Mouse (Mus musculus) heart, embryonic 16.5 days (tissue): ENCODE measurements at regions not wholly inside any gene's neighbourhood (a gene's known extent, or its start where the extent isn't known, plus 50 kb on each side); places are given as distances from the start of the nearest gene placed in this dataset.

Source experiments
- ATAC-seq: fragments of 200-750 bp; cut with Nextera tagmentation; replicated peaks from 2 replicates; pipeline ENCODE4 v1.8.0; 2017; ENCODE audit warnings: moderate number of reproducible peaks; ENCODE audit not compliant: insufficient read depth, low FRiP score; ENCODE audit errors: extremely low read depth
- H3K27ac ChIP-seq: fragments of 300-500 bp; sonication (generic); 2 replicates; pipeline ENCODE4 v1.5.1; 2014; ENCODE audit warnings: mild to moderate bottlenecking, low read length, control low read depth, moderate library complexity
- H3K27me3 ChIP-seq: fragments of 300-500 bp; sonication (generic); 2 replicates; pipeline ENCODE4 v1.6.1; 2014; ENCODE audit warnings: low read length, mixed read lengths; ENCODE audit not compliant: control insufficient read depth, insufficient read depth
- H3K36me3 ChIP-seq: fragments of 300-500 bp; sonication (generic); 2 replicates; pipeline ENCODE4 v1.6.1; 2014; ENCODE audit not compliant: control insufficient read depth, insufficient read depth
- H3K4me1 ChIP-seq: fragments of 300-500 bp; sonication (generic); 2 replicates; pipeline ENCODE4 v1.6.1; 2014; ENCODE audit warnings: low read length, mixed read lengths; ENCODE audit not compliant: control insufficient read depth, insufficient read depth
- H3K4me2 ChIP-seq: fragments of 300-500 bp; sonication (generic); 2 replicates; pipeline ENCODE4 v1.6.1; 2014; ENCODE audit warnings: low read depth, mild to moderate bottlenecking, control low read depth, low read length
- H3K4me3 ChIP-seq: fragments of 300-500 bp; sonication (generic); 2 replicates; pipeline ENCODE4 v1.5.1; 2014; ENCODE audit warnings: mild to moderate bottlenecking, control low read depth, low read length
- H3K9ac ChIP-seq: fragments of 300-500 bp; sonication (generic); 2 replicates; pipeline ENCODE4 v1.6.1; 2014; ENCODE audit warnings: low read length, control low read depth
- H3K9me3 ChIP-seq: fragments of 300-500 bp; sonication (generic); replicated peaks from 2 replicates; pipeline ENCODE4 v1.6.1; 2016; ENCODE audit warnings: low read length; ENCODE audit not compliant: control insufficient read depth
- WGBS: fragments of 180-500 bp; shearing (Covaris S2); extraction: QIAGEN DNeasy Blood & Tissue Kit; methylation state at CpG from one replicate; pipeline ENCODE4 v1.1.7; 2014; 5-methylcytosine and 5-hydroxymethylcytosine counted together

DNA sequence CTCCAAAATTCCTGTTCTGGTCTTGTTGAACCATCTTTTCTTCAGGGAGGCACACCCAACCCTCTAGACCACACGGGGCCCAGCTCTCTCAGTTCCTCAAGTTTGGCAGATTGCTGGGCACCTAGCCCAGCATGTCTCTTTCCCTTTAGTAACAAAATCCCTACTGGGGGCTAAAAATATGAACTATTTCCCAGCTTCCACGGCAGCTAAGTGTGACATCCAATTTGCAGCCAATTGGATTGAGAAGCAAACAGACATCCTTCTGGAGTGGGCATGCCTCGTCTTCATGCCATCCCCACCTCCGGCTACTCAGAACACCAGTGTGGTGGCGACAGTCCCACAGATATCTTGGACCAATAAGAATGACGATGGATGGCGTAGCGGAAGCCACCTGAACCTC is 240.1 kb downstream of the Mroh4 start:
- Histone ChIP-seq H3K27ac (no peak overlapping the region), H3K4me2 (no peak overlapping the region), H3K4me3 (no peak overlapping the region), H3K27me3 (no peaks in the 10 kb centered on the region), H3K9ac (no peak overlapping the region), H3K36me3 (no peaks in the 10 kb centered on the region), H3K4me1 (no peaks in the 10 kb centered on the region), H3K9me3 (no peaks in the 10 kb centered on the region)
- ATAC-seq = no peak
- WGBS = 77% methylated on average over 8 of the region's 8 CpGs

DNA sequence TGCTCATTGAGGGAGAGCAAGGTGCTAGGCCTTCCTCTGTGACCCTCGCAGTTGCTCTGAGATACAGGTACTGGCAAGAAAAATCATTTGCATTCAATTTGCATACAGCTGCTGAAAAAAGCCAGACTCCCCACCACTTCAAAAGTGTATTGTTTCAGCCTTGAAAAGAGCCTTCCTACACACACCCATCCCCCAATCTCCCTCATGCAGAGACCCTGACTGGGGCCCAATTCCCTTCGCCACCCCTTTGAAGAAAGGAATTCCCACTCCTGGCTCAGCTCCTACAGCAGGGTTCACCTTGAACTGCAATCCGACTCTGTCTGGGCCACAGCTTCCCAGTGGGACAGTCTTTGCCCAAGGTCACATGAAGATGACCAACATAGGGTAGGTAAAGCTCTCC is 248.6 kb downstream of the Mroh4 start:
- WGBS = 19% methylated on average over 3 of the region's 3 CpGs
- H3K4me3 ChIP-seq = no peak overlapping the region
- no peak for ATAC-seq
- no peak overlapping the region for H3K27ac ChIP-seq
- no peaks in the 10 kb centered on the region for H3K4me1 ChIP-seq
- no peaks in the 10 kb centered on the region for H3K9me3 ChIP-seq
- H3K4me2 ChIP-seq = no peak overlapping the region
- H3K36me3 ChIP-seq = no peaks in the 10 kb centered on the region
- H3K27me3 ChIP-seq = no peaks in the 10 kb centered on the region
- no peak overlapping the region for H3K9ac ChIP-seq

DNA sequence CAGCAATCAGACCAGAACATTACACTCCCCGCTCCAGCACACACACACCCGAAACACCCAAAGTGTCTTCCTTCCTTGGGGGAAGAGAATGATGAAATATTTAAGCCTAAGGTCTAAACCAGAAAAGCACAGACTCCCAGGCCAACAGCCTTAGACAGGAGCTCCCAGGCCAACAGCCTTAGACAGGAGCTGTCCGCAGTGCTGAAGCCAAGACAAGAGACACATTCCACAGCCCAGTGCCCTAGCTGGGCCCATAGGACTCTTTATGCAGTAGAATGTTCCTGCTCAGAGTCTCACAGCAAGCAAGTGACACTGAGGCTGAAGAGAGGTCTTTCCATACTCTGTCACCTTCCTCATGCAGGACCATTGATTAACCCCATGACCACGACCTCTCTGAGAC is 253.6 kb downstream of the Mroh4 start:
- no peaks in the 10 kb centered on the region for H3K36me3 ChIP-seq
- H3K4me2 ChIP-seq = no peak overlapping the region
- no peak overlapping the region for H3K27ac ChIP-seq
- H3K27me3 ChIP-seq = no peaks in the 10 kb centered on the region
- H3K9me3 ChIP-seq = no peaks in the 10 kb centered on the region
- ATAC-seq = no peak
- 57% methylated on average over 4 of the region's 4 CpGs for WGBS
- H3K9ac ChIP-seq = no peak overlapping the region
- no peak overlapping the region for H3K4me3 ChIP-seq
- no peaks in the 10 kb centered on the region for H3K4me1 ChIP-seq

DNA sequence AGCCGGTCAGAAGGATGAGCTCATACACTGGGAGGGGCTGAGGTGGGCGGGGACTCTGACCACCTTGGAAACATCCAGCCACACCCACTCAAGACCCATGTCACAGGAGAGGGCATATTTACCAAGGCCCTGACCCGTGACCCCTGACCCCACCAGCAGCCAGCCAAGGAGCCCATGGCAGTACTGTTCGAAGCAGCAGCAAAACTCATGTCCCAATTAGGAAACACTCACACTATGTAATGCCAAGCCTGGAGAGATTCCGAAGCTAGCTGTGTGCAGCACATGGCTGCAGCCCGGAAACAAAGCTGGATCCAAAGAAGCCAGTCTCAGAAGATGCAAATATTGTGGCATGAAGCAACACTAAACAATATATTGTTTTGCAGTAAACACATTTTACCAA is 256.8 kb downstream of the Mroh4 start:
- H3K9me3 ChIP-seq = no peaks in the 10 kb centered on the region
- no peaks in the 10 kb centered on the region for H3K36me3 ChIP-seq
- ATAC-seq = no peak
- no peak overlapping the region for H3K9ac ChIP-seq
- H3K4me3 ChIP-seq = no peak overlapping the region
- H3K27me3 ChIP-seq = no peaks in the 10 kb centered on the region
- H3K4me2 ChIP-seq = no peak overlapping the region
- no peaks in the 10 kb centered on the region for H3K4me1 ChIP-seq
- no peak overlapping the region for H3K27ac ChIP-seq
- WGBS = 75% methylated on average over 6 of the region's 6 CpGs

DNA sequence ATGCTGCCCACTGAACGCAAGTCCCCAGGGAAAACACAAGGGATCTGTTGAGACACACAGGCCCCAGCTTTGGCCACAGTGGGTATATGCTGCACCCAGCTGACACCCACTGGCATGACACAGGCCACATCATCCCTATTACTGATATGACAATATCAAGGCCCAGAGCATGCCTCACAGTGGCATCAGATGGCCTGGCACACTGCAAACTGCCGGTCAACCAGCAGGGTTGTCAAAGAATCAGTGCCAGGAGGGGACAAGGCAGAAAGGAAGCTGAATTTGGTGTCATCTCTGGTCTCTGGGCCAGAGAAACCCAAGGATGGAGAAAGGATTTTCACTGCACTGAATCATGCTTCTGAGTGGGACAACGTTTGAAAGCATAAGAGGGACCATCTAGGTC is 266.7 kb downstream of the Mroh4 start:
- Histone ChIP-seq H3K4me2 (no peak overlapping the region), H3K9me3 (no peaks in the 10 kb centered on the region), H3K4me1 (no peaks in the 10 kb centered on the region), H3K36me3 (no peaks in the 10 kb centered on the region), H3K4me3 (no peak overlapping the region), H3K27ac (no peak overlapping the region), H3K9ac (no peak overlapping the region), H3K27me3 (no peaks in the 10 kb centered on the region)
- no peak for ATAC-seq
- 60% methylated on average over 3 of the region's 3 CpGs for WGBS

DNA sequence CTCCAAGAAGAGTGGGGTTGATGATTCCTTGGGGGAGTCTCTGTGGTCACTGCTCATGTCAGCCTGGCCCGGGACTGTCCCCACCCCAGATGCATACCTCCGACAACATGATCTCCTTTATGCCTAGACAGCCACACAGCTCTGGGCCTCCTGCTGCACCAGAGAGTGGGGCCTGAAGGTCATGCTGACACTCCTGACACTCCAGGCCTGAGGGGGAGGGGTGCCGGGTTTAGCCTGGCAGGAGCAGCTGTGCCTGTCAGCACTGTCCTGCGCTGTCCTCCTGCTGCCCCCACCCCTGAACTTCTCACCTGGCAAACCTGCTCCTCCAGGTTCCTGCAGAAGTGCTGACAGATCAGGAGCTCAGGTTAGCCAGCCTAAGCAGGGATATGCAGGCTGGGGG is 288.2 kb downstream of the Mroh4 start:
- H3K4me1 ChIP-seq = peaks cover 7% of the 10 kb centered on the region; the same call in 1 of the 2 replicates
- H3K4me2 ChIP-seq = no peak overlapping the region
- H3K27ac ChIP-seq = no peak overlapping the region
- ATAC-seq = peak; percentile 85
- 18% methylated on average over 4 of the region's 4 CpGs for WGBS
- peaks cover 10% of the 10 kb centered on the region for H3K9me3 ChIP-seq
- H3K4me3 ChIP-seq = no peak overlapping the region
- no peaks in the 10 kb centered on the region for H3K36me3 ChIP-seq
- H3K9ac ChIP-seq = 0 out of 2 replicates have a peak overlapping the region, but pooled peaks have one; percentile 22
- H3K27me3 ChIP-seq = no peaks in the 10 kb centered on the region

DNA sequence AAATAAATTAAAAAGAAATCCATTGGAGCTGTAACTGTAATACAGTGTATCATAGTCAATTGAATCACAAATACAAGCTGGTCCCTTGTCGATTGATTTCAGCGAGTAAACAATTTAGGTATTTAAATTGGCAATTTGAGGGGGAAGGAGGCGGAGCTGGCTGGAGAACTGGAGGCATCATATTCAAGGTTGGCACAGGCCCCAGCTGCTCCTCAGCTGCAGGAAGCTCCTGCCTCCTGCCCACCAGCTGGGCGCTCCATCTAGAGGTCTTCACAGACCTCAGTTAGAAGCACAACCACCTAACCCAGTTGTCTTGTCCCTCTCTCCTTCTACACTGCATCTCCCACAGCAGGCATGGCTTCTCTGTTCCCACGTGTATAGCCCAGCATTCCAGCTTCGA is 292.6 kb downstream of the Mroh4 start:
- Histone ChIP-seq H3K4me3 (no peak overlapping the region), H3K4me2 (no peak overlapping the region), H3K4me1 (peaks cover 7% of the 10 kb centered on the region; the same call in 1 of the 2 replicates), H3K27me3 (no peaks in the 10 kb centered on the region), H3K27ac (no peak overlapping the region), H3K9ac (no peak overlapping the region), H3K36me3 (no peaks in the 10 kb centered on the region), H3K9me3 (no peaks in the 10 kb centered on the region)
- no peak for ATAC-seq
- 74% methylated on average over 6 of the region's 6 CpGs for WGBS

DNA sequence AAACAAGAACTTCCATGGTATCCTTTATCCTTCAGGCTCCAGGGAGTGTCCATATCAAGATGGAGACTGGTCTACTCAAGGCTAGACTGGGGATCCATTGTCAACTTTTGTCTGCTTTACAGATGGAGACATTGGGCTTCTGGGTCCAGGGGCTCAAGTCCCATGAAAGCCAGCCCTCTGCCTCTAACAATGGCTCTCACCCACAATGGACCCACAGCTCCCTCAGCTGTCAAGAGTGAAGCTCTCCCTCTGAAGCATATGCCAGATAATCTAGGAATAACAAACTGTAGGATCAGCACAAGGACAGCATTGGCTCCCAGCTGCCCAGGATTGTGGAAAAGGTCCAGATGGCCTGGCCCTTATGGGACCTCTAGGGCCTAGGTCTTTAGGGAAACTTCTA is 302.3 kb downstream of the Mroh4 start:
- Histone ChIP-seq H3K27ac (no peak overlapping the region), H3K4me3 (no peak overlapping the region), H3K9ac (no peak overlapping the region), H3K27me3 (peaks cover 6% of the 10 kb centered on the region; the same call in 1 of the 2 replicates), H3K9me3 (no peaks in the 10 kb centered on the region), H3K36me3 (no peaks in the 10 kb centered on the region), H3K4me2 (no peak overlapping the region), H3K4me1 (no peaks in the 10 kb centered on the region)
- no peak for ATAC-seq

DNA sequence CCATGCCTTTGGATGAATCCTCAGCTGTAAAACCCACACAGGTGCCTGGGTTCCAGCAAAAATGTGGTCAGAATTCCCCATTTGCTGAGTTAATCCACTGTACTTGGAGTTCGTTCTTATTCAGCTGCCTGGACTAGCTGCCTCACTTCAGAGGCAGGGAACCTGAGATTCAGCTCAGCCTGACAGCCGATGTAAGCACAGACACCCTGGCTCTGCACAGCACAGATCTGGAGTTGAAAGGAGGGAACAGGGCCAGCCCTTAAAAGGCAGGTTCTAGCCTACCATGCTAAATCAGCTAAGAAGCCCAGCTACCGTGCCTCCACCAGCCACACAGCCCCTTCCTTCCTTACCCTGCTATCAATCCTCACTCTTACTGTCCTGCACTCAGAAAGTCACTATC is 306.0 kb downstream of the Mroh4 start:
- Histone ChIP-seq H3K4me2 (no peak overlapping the region), H3K27ac (no peak overlapping the region), H3K27me3 (peaks cover 6% of the 10 kb centered on the region; the same call in 1 of the 2 replicates), H3K4me3 (no peak overlapping the region), H3K9me3 (no peaks in the 10 kb centered on the region), H3K4me1 (no peaks in the 10 kb centered on the region), H3K36me3 (no peaks in the 10 kb centered on the region), H3K9ac (no peak overlapping the region)
- 48% methylated on average over 3 of the region's 3 CpGs for WGBS
- ATAC-seq = no peak

DNA sequence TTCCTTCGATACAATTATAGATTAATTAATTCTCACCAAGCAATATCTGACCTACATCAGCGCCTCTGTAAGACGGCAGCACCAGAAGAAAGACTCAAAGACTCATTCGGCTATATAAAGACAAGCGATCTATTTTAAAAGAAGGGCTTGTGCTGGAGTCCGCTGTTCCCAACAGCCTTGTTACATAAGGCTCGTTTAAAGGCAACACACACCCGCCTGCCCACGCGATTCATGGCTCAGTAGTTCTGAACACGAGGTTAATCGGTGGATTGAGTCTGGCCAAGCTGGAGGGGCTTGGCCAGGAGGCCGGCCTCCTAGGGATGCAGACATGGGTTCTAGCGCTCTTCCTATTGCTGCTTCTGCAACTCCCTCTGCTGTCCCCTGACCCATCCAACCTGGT is 306.9 kb downstream of the Mroh4 start:
- ATAC-seq = no peak
- 76% methylated on average over 14 of the region's 14 CpGs for WGBS

More for the DNA sequence above, 306.9 kb downstream of the Mroh4 start:
- H3K36me3 ChIP-seq = no peaks in the 10 kb centered on the region
- H3K27me3 ChIP-seq = 0 out of 2 replicates have a peak, but pooled peaks cover 4% of the 10 kb centered on the region
- no peak overlapping the region for H3K4me2 ChIP-seq
- H3K9me3 ChIP-seq = no peaks in the 10 kb centered on the region
- H3K4me1 ChIP-seq = no peaks in the 10 kb centered on the region
- H3K4me3 ChIP-seq = no peak overlapping the region
- H3K27ac ChIP-seq = no peak overlapping the region
- no peak overlapping the region for H3K9ac ChIP-seq
